Mouse (Mus musculus): ENCODE data around the gene Dennd4b. TPM values are rescaled to one million over a fixed set of nuclear protein-coding genes. Genes with fewer than 3 reads are reported as not detected.
"Not testable (repeated sequence)": the region's sequence is repeated elsewhere in the genome, so short reads cannot be mapped to it uniquely, and the experiment has no call there.

Gene Dennd4b
- total RNA-seq, 4 experiments from 2014 or later = 35.2 to 38.6 (median 37.1) TPM

- DNase-seq (ENCODE audit: low spot score in 2 of 2) = not testable (repeated sequence)
These were observed 12.3 kb upstream of the Dennd4b start for GRCm38 (mm10) chr3:90252659-90253058.

GRCm38 (mm10) chr3:90253174-90253573 is 11.8 kb upstream of the Dennd4b start:
- DNase-seq (ENCODE audit: low spot score in 2 of 2) = not testable (repeated sequence)

- DNase-seq (ENCODE audit: low spot score in 2 of 2) = peak; percentile 87 to 99
These were observed 11.1 kb upstream of the Dennd4b start, which contains the start of gene Crtc2 for GRCm38 (mm10) chr3:90253653-90254418. Gene Crtc2 (plus strand): TSS chr3:90254163.

- DNase-seq (ENCODE audit: low spot score in 2 of 2) = no peak
These were observed 10.4 kb upstream of the Dennd4b start for GRCm38 (mm10) chr3:90254419-90255193.

GRCm38 (mm10) chr3:90255194-90255565 is 9.8 kb upstream of the Dennd4b start:
- DNase-seq (ENCODE audit: low spot score in 2 of 2) = no peak

GRCm38 (mm10) chr3:90255784-90256353 is 9.1 kb upstream of the Dennd4b start:
- DNase-seq (ENCODE audit: low spot score in 2 of 2) = no peak

- no peak for DNase-seq (ENCODE audit: low spot score in 2 of 2)
These were observed 8.1 kb upstream of the Dennd4b start for GRCm38 (mm10) chr3:90256731-90257530.

- DNase-seq (ENCODE audit: low spot score in 2 of 2) = no peak
These were observed 6.5 kb upstream of the Dennd4b start for GRCm38 (mm10) chr3:90258521-90258920.

GRCm38 (mm10) chr3:90263121-90263771 is 1.7 kb upstream of the Dennd4b start:
- DNase-seq (ENCODE audit: low spot score in 2 of 2) = no peak

- DNase-seq (ENCODE audit: low spot score in 2 of 2) = no peak
These were observed 325 bp upstream of the Dennd4b start for GRCm38 (mm10) chr3:90264687-90265033.

GRCm38 (mm10) chr3:90265932-90266741 is 1.2 kb downstream of the Dennd4b start:
- no peak for DNase-seq (ENCODE audit: low spot score in 2 of 2)

- DNase-seq (ENCODE audit: low spot score in 2 of 2) = no peak
These were observed 2.2 kb downstream of the Dennd4b start for GRCm38 (mm10) chr3:90266901-90267775.

- DNase-seq (ENCODE audit: low spot score in 2 of 2) = no peak
These were observed 3.2 kb downstream of the Dennd4b start for GRCm38 (mm10) chr3:90268190-90268589.

- DNase-seq (ENCODE audit: low spot score in 2 of 2) = no peak
These were observed 4.0 kb downstream of the Dennd4b start for GRCm38 (mm10) chr3:90268971-90269370.

GRCm38 (mm10) chr3:90270784-90271183 is 5.8 kb downstream of the Dennd4b start:
- no peak for DNase-seq (ENCODE audit: low spot score in 2 of 2)

GRCm38 (mm10) chr3:90272170-90272569 is 7.2 kb downstream of the Dennd4b start:
- no peak for DNase-seq (ENCODE audit: low spot score in 2 of 2)

- DNase-seq (ENCODE audit: low spot score in 2 of 2) = no peak
These were observed 8.9 kb downstream of the Dennd4b start for GRCm38 (mm10) chr3:90273855-90274254.

- no peak for DNase-seq (ENCODE audit: low spot score in 2 of 2)
These were observed 10.3 kb downstream of the Dennd4b start for GRCm38 (mm10) chr3:90275286-90275685.

- DNase-seq (ENCODE audit: low spot score in 2 of 2) = no peak
These were observed 11.9 kb downstream of the Dennd4b start for GRCm38 (mm10) chr3:90276858-90277257.

All from left cerebral cortex, adult 8-10 months (tissue).